Mouse (Mus musculus) thymus, adult 2 months (tissue): ENCODE data around the gene Trpv5.

Experiments used
- CTCF ChIP-seq: fragments of 200-500 bp; IDR thresholded peaks from 2 replicates; pipeline ENCODE4 v1.5.1; 2012; ENCODE audit warnings: mild to moderate bottlenecking, control low read depth, low read length, moderate library complexity, borderline replicate concordance; ENCODE audit not compliant: control insufficient read depth, poor library complexity, insufficient read depth; ENCODE audit errors: extremely low read depth
- POLR2A ChIP-seq: fragments of 200-500 bp; IDR thresholded peaks from 2 replicates; pipeline ENCODE4 v1.6.1; 2012; ENCODE audit warnings: mild to moderate bottlenecking, low read length, control low read depth, moderate library complexity; ENCODE audit not compliant: control insufficient read depth, poor library complexity, insufficient read depth; ENCODE audit errors: extremely low read depth

- TF ChIP-seq CTCF (no peak), POLR2A (no peak)
Measured at GRCm38 (mm10) chr6:41631549-41631948, 49.0 kb downstream of the Trpv5 start.
